12 mouse cellular contexts compared by ENCODE assay signal in the genomic region with DNA sequence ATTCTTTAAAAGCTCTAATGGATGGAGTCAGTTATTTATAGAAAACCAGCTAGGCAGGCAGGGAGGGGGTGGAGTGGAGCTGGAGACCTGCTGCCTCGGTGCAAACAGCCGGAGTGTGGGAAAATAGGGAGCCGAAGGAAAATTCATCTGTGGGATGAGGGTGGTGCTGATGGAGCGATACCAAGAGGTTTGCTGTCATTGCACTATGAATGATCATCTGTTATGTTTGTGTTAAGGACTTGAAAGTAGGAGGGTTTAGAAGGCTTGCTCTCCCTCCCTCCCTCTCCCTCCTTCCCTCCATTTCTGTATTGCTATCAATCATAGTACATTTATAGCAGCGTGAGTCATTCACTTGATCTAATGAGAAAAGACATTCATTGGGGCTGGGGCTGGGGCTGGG. TPM values are rescaled to one million over a fixed set of nuclear protein-coding genes. Genes with fewer than 3 reads are reported as not detected.
DNase-seq lines count a peak whose midpoint lies in the region; ATAC-seq lines count a peak whose summit lies in the region.
"Had no signal": no experiment of that assay in that cellular context is flagged by ENCODE, and none has a peak within 500 bp of the region (broad histone marks: within the 10 kb centered on the region; RNA-seq: fewer than 3 reads in every experiment).

No protein-coding gene starts in this region.

- DNase-seq in heart, adult 9 months (ENCODE audit: low spot score in 2 of 2) = no peak
- DNase-seq in right cerebral cortex, adult 18-20 months = peak; percentile 64
- no peak for DNase-seq in right cerebral cortex, postnatal 4 days
- peak; percentile 46 to 59 for DNase-seq in left cerebral cortex, postnatal 14 days (ENCODE audit: low spot score in 2 of 2)
- no peak for DNase-seq in embryo, embryonic 10.5 days (ENCODE audit: low spot score)
- no peak for DNase-seq in forebrain, embryonic 10.5 days (ENCODE audit: extremely low spot score, low spot score)
- no peak for DNase-seq in cerebellum, postnatal 25 days
- DNase-seq: cerebellum, postnatal 36 days; kidney, postnatal 36 days had no signal

- H3K9ac ChIP-seq in heart, embryonic 11.5 days (ENCODE audit: low read depth, low read length) = no peak overlapping the region
- H3K9ac ChIP-seq: liver, embryonic 15.5 days had no signal

- H3K27me3 ChIP-seq in heart, embryonic 11.5 days (ENCODE audit: control insufficient read depth, insufficient read depth, low read length) = no peaks in the 10 kb centered on the region
- H3K27me3 ChIP-seq in forebrain, embryonic 10.5 days (ENCODE audit: poor library complexity, severe bottlenecking) = no peaks in the 10 kb centered on the region
- H3K27me3 ChIP-seq: liver, embryonic 15.5 days; Patski had no signal

- peak; percentile 47; the same call in 1 of the 2 replicates for ATAC-seq in heart, embryonic 11.5 days (replicated peaks; ENCODE audit: insufficient number of reproducible peaks, low FRiP score, low TSS enrichment)
- ATAC-seq: Patski had no signal

- no peaks in the 10 kb centered on the region for H3K36me3 ChIP-seq in heart, embryonic 11.5 days (ENCODE audit: control insufficient read depth, insufficient read depth, low read length)
- no peaks in the 10 kb centered on the region for H3K36me3 ChIP-seq in forebrain, embryonic 10.5 days (replicated peaks)
- H3K36me3 ChIP-seq: liver, embryonic 15.5 days had no signal

- H3K4me3 ChIP-seq in heart, embryonic 11.5 days (ENCODE audit: low read depth, low read length) = no peak overlapping the region; the same call in 1 of the 2 replicates
- H3K4me3 ChIP-seq in forebrain, embryonic 10.5 days = no peak overlapping the region
- H3K4me3 ChIP-seq: liver, embryonic 15.5 days had no signal

- H3K27ac ChIP-seq in heart, embryonic 11.5 days (ENCODE audit: low read depth, low read length) = peak overlapping the region; percentile 43
- H3K27ac ChIP-seq in forebrain, embryonic 10.5 days = no peak overlapping the region
- H3K27ac ChIP-seq: liver, embryonic 15.5 days had no signal

- WGBS in heart, embryonic 11.5 days (ENCODE audit: insufficient replicate concordance) = 38% methylated on average over 5 of the region's 5 CpGs
- 93% methylated on average over 5 of the region's 5 CpGs for WGBS in forebrain, embryonic 10.5 days

- H3K4me2 ChIP-seq in heart, embryonic 11.5 days = peak overlapping the region; percentile 52
- H3K4me2 ChIP-seq: liver, embryonic 15.5 days had no signal

- H3K4me1 ChIP-seq in heart, embryonic 11.5 days (ENCODE audit: control insufficient read depth, insufficient read depth, low read length) = peaks cover 19% of the 10 kb centered on the region
- H3K4me1 ChIP-seq in forebrain, embryonic 10.5 days = peaks cover 5% of the 10 kb centered on the region; the same call in 1 of the 2 replicates

- intact Hi-C loops in left cerebral cortex, postnatal 14 days (cut with DNase I) = no loop called here

- H3K9me3 ChIP-seq in heart, embryonic 11.5 days (replicated peaks; ENCODE audit: control insufficient read depth, low read length) = no peaks in the 10 kb centered on the region
- H3K9me3 ChIP-seq in forebrain, embryonic 10.5 days = no peaks in the 10 kb centered on the region
- H3K9me3 ChIP-seq: liver, embryonic 15.5 days had no signal

RNA-seq across cellular contexts. Expression of gene Kif26b, which starts 42.1 kb away (rescaled TPM):
- polyA plus RNA-seq in heart, embryonic 11.5 days (2014; fragmentation: Nextera tagmentation; extraction: Ambion mirVana) = 16.4 and 18.9 TPM in 2 replicates
- total RNA-seq in left cerebral cortex, postnatal 14 days (2021) = 10 to 100 TPM; 11.6 to 11.8 TPM
- 4.6 and 4.7 TPM in 2 replicates for polyA plus RNA-seq in forebrain, embryonic 10.5 days (2016; fragmentation: Nextera tagmentation; extraction: Ambion mirVana)

Comparison
In these comparisons a context has a peak if more than half of its experiments do, and no peak if none do; other contexts are left out.
1. DNase-seq: peak in right cerebral cortex, adult 18-20 months (single experiment) and left cerebral cortex, postnatal 14 days (2 of 2); none in heart, adult 9 months (0 of 2), right cerebral cortex, postnatal 4 days (single experiment), embryo, embryonic 10.5 days (single experiment), forebrain, embryonic 10.5 days (single experiment) and cerebellum, postnatal 25 days (0 of 2).